Mouse (Mus musculus) MEL (cell line): ENCODE measurements around the gene Coro7.

Source experiments
- CTCF ChIP-seq, 3 experiments: IDR thresholded peaks in 2 of 3; conservative IDR thresholded peaks in 1 of 3; 2 replicates each; pipeline ENCODE4 v1.5.1; 2011 to 2012; ENCODE audit warnings: low read length in 3 of 3, low read depth in 2 of 3, mild to moderate bottlenecking in 2 of 3, improper control_type of control experiment in 1 of 3, inconsistent platforms in 1 of 3, mixed read lengths in 1 of 3, moderate library complexity in 1 of 3; ENCODE audit not compliant: control insufficient read depth in 1 of 3, insufficient read depth in 1 of 3, poor library complexity in 1 of 3, severe bottlenecking in 1 of 3
- GATA1 ChIP-seq: IDR thresholded peaks from 2 replicates; pipeline ENCODE4 v1.6.1; 2011; ENCODE audit warnings: low read depth, low read length, improper control_type of control experiment
- MEF2A ChIP-seq: IDR thresholded peaks from 2 replicates; pipeline ENCODE4 v1.6.1; 2014; ENCODE audit warnings: low read depth, mild to moderate bottlenecking, inconsistent platforms, low read length, improper control_type of control experiment; ENCODE audit not compliant: poor library complexity, insufficient replicate concordance, severe bottlenecking; ENCODE audit errors: extremely low read depth
- POLR2A ChIP-seq, 2 experiments: IDR thresholded peaks; 2 replicates each; pipeline ENCODE4 v1.6.1; 2011 to 2012; ENCODE audit warnings: low read length in 2 of 2, mild to moderate bottlenecking in 2 of 2, control low read depth in 1 of 2, improper control_type of control experiment in 1 of 2, low read depth in 1 of 2, moderate library complexity in 1 of 2; ENCODE audit not compliant: control insufficient read depth in 1 of 2, insufficient read depth in 1 of 2, poor library complexity in 1 of 2
- RAD21 ChIP-seq: IDR thresholded peaks from 2 replicates; pipeline ENCODE4 v1.6.1; 2011; ENCODE audit warnings: mild to moderate bottlenecking, low read depth, low read length, improper control_type of control experiment
- TAL1 ChIP-seq: IDR thresholded peaks from 2 replicates; pipeline ENCODE4 v1.6.1; 2012; ENCODE audit warnings: mild to moderate bottlenecking, inconsistent platforms, low read length, moderate library complexity, mixed read lengths
- TBP ChIP-seq: IDR thresholded peaks from 2 replicates; pipeline ENCODE4 v1.8.0; 2011; ENCODE audit warnings: low read depth, low read length, improper control_type of control experiment
- TCF12 ChIP-seq: IDR thresholded peaks from 2 replicates; pipeline ENCODE4 v1.6.1; 2014; ENCODE audit warnings: low read depth, mild to moderate bottlenecking, inconsistent platforms, low read length, improper control_type of control experiment, moderate library complexity
- USF1 ChIP-seq: IDR thresholded peaks from 2 replicates; pipeline ENCODE4 v1.6.1; 2014; ENCODE audit warnings: low read depth, mild to moderate bottlenecking, inconsistent platforms, low read length, improper control_type of control experiment, moderate library complexity
- ZMIZ1 ChIP-seq: IDR thresholded peaks from 2 replicates; pipeline ENCODE4 v1.6.1; 2012; ENCODE audit warnings: low read depth, mild to moderate bottlenecking, inconsistent platforms, low read length, improper control_type of control experiment, moderate library complexity
- ZNF384 ChIP-seq: IDR thresholded peaks from 2 replicates; pipeline ENCODE4 v1.6.1; 2012; ENCODE audit warnings: low read depth, mild to moderate bottlenecking, inconsistent platforms, low read length, improper control_type of control experiment

DNA sequence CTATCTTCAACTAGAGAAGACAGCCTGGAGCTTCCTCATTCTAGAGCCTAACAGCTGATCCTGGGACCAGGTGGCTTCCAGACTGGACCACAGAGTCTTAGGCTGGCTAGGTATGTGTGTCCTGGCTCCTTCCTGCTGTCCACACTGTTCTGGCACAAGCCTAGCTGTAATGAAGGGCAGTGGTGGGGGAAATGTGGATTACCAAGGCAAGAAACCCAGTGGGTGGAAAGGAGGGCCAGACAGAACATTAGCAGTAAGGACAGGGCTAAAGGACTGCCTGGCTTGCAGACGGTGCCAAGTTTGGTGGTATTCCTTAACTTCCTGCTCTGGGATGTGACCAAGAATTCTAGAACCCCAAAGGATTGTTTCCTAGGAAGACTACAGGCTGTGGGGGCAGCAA lies 28.5 kb downstream of the Coro7 start:
- no peak for TF ChIP-seq CTCF (IDR thresholded peaks at IDR 0.05 in 2 of 3, conservative IDR thresholded peaks at IDR 0.05 in 1 of 3; ENCODE audit: control insufficient read depth in 1 of 3, insufficient read depth in 1 of 3, low read depth in 2 of 3, low read length in 3 of 3, poor library complexity in 1 of 3, severe bottlenecking in 1 of 3)
- TF ChIP-seq POLR2A (IDR thresholded peaks at IDR 0.05; ENCODE audit: control insufficient read depth in 1 of 2, insufficient read depth in 1 of 2, low read depth in 1 of 2, low read length in 2 of 2, poor library complexity in 1 of 2), result no peak
- no peak for TF ChIP-seq TCF12
- no peak for TF ChIP-seq GATA1
- TF ChIP-seq TAL1, result no peak
- TF ChIP-seq USF1, result no peak
- no peak for TF ChIP-seq RAD21
- TF ChIP-seq ZMIZ1, result no peak
- no peak for TF ChIP-seq ZNF384
- no peak for TF ChIP-seq TBP
- TF ChIP-seq MEF2A, result no peak
